Mouse (Mus musculus) hindbrain, embryonic 15.5 days (tissue): ENCODE results near the gene Prr22. TPM values are rescaled to one million over a fixed set of nuclear protein-coding genes. Genes with fewer than 3 reads are reported as not detected.
A peak's percentile ranks its signal among the peaks of the same experiment; 100 is the strongest.

Source experiments
- ATAC-seq: fragments of 200-750 bp; cut with Nextera tagmentation; 2 replicates; pipeline ENCODE4 v1.8.0; 2017; ENCODE audit warnings: low read depth, moderate number of reproducible peaks, moderate TSS enrichment; ENCODE audit not compliant: low FRiP score
- H3K27ac ChIP-seq: fragments of 300-500 bp; sonication (generic); replicated peaks from 2 replicates; pipeline ENCODE4 v1.5.1; 2015; ENCODE audit warnings: mild to moderate bottlenecking, inconsistent platforms
- H3K27me3 ChIP-seq: fragments of 300-500 bp; sonication (generic); 2 replicates; pipeline ENCODE4 v1.6.1; 2015; ENCODE audit warnings: control low read depth, inconsistent platforms
- H3K36me3 ChIP-seq: fragments of 300-500 bp; sonication (generic); 2 replicates; pipeline ENCODE4 v1.6.1; 2015; ENCODE audit warnings: control low read depth, inconsistent platforms
- H3K4me1 ChIP-seq: fragments of 300-500 bp; sonication (generic); replicated peaks from 2 replicates; pipeline ENCODE4 v1.6.1; 2015; ENCODE audit warnings: control low read depth, inconsistent platforms
- H3K4me2 ChIP-seq: fragments of 300-500 bp; sonication (generic); 2 replicates; pipeline ENCODE4 v1.6.1; 2015; ENCODE audit warnings: moderate library complexity, mild to moderate bottlenecking, inconsistent platforms
- H3K4me3 ChIP-seq: fragments of 300-500 bp; sonication (generic); 2 replicates; pipeline ENCODE4 v1.5.1; 2015; ENCODE audit warnings: mild to moderate bottlenecking, inconsistent platforms
- H3K9ac ChIP-seq: fragments of 300-500 bp; sonication (generic); 2 replicates; pipeline ENCODE4 v1.6.1; 2015; ENCODE audit warnings: inconsistent platforms
- H3K9me3 ChIP-seq: fragments of 300-500 bp; sonication (generic); 2 replicates; pipeline ENCODE4 v1.6.1; 2016; ENCODE audit warnings: control low read depth, inconsistent platforms
- WGBS: fragments of 180-500 bp; shearing (Covaris S2); methylation state at CpG from one replicate; pipeline ENCODE4 v1.1.7; 2015; 5-methylcytosine and 5-hydroxymethylcytosine counted together
- polyA plus RNA-seq: library from polyadenylated mRNA; unstranded; fragments of >200 nt; fragmentation: Nextera tagmentation; extraction: Ambion mirVana; gene quantifications from 2 replicates; pipeline ENCODE4 v1.2.1, GENCODE M21; 2015

Gene Prr22
- polyA plus RNA-seq, 1 experiment from 2014 or later: 0.54 TPM

GRCm38 (mm10) chr17:56744173-56744572 lies 25.9 kb upstream of the Prr22 start:
- WGBS: 69% methylated on average over 5 of the region's 5 CpGs
- Histone ChIP-seq H3K27me3 (no peaks in the 10 kb centered on the region), H3K27ac (no peak overlapping the region), H3K4me1 (no peaks in the 10 kb centered on the region), H3K36me3 (no peaks in the 10 kb centered on the region), H3K9ac (no peak overlapping the region), H3K9me3 (no peaks in the 10 kb centered on the region), H3K4me2 (no peak overlapping the region), H3K4me3 (no peak overlapping the region)
- ATAC-seq: no peak

DNA sequence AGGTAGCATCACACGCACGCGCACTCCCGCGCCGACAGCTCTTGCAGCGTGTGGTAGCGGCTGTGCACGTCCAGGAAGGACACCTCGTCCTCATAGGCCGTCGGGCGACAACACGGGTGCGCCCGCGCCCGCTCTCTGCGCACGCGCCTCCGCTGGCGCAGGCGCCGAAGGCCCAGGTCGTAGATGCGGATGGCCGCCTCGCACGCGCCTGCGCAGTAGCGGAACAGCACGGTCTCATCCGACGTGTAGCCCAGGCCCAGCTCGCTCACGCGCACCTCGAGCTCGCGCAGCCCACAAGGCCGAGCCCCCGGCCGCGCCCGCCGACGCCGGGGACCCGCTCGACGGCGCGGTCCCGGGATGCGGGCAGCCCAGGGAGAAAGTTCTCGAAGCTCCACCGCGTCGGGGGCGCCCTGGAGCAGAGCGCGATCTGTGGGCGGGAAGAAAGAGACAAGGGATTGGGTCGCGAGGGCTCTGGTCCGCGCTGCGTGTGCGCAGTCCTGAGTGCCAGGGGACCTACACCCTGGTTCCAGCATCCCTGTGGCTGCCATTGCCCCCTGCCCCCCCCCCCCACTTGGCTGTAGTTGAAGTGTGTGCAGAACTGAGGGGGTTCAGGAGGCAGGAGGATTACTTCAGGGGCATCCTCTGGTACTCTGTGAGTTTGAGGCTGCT lies 18.5 kb upstream of the Prr22 start:
- no peaks in the 10 kb centered on the region for H3K9me3 ChIP-seq
- H3K4me1 ChIP-seq: 0 out of 2 replicates have a peak, but pooled peaks cover 2% of the 10 kb centered on the region
- H3K36me3 ChIP-seq: no peaks in the 10 kb centered on the region
- peaks cover 63% of the 10 kb centered on the region for H3K27me3 ChIP-seq
- H3K4me3 ChIP-seq: peak overlapping the region; percentile 38
- no peak overlapping the region for H3K9ac ChIP-seq
- WGBS: 20% methylated on average over 70 of the region's 71 CpGs
- ATAC-seq: peak; percentile 82
- H3K4me2 ChIP-seq: peak overlapping the region; percentile 55
- H3K27ac ChIP-seq: no peak overlapping the region

DNA sequence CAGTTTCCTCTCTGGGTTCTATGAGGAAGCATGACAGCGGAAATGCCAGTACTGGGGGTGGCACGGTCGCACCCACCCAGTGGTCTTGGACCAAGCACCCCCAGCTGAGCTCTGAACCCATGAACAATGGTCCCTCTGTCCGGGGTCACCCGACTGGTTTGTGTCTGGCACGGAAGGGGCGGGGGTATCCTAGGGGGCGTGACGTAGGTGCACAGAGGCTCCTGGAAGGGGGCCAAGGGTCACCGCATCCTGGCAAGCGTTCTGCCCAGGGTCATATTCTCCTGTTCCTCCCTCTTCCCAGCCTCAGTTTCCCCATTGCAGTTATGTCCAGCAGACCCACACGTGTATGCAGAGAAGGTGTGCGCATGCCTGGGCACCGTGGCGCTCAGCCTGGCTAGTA lies 16.6 kb upstream of the Prr22 start:
- WGBS: 24% methylated on average over 15 of the region's 15 CpGs
- Histone ChIP-seq H3K9me3 (no peaks in the 10 kb centered on the region), H3K9ac (no peak overlapping the region), H3K36me3 (no peaks in the 10 kb centered on the region), H3K27me3 (peaks cover 82% of the 10 kb centered on the region), H3K4me3 (no peak overlapping the region), H3K4me2 (no peak overlapping the region), H3K27ac (no peak overlapping the region), H3K4me1 (peaks cover 14% of the 10 kb centered on the region)
- ATAC-seq: no peak

GRCm38 (mm10) chr17:56754271-56755185 lies 15.5 kb upstream of the Prr22 start:
- H3K4me2 ChIP-seq: no peak overlapping the region
- 18% methylated on average over 36 of the region's 36 CpGs for WGBS

DNA sequence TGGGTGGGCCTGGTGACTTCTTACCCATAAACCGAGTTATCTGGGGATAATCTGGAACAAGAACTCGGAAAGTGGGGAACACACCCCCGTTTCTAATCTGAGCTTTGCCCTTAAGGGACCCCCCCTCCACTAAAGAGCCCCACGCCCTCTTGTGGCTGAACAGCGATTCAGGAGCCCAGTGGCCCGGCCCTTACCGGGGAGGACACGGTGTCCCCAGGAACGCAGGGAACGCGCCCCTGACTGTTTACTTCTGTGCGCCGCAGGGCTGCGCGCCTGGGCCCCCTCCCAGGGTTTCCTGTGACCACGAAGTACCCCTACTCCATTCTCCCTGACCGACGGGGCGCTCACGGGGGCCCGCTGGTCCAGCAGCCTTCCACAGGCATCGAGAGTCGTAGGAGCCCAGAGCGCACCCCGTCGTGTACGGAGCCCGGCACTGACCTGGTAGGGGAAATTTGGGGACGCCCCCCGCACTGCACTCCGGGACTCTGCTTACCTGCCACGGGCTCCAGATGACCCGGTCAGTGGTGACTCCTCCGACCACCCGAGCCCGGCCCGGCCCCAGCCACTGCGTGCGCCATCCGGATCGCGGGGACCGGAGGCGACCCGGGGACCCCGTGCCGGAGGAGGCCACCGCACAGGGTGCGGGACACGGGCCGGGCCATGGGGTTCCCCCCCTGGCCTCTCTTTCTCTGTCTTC lies 13.2 kb upstream of the Prr22 start:
- WGBS: 2% methylated on average over 51 of the region's 51 CpGs
- Histone ChIP-seq H3K4me3 (peak overlapping the region; percentile 38), H3K27ac (no peak overlapping the region), H3K27me3 (peaks cover 76% of the 10 kb centered on the region), H3K36me3 (no peaks in the 10 kb centered on the region), H3K4me1 (peaks cover 18% of the 10 kb centered on the region), H3K9ac (peak overlapping the region; percentile 31; the same call in 1 of the 2 replicates), H3K4me2 (peak overlapping the region; percentile 75), H3K9me3 (no peaks in the 10 kb centered on the region)
- no peak for ATAC-seq

More at GRCm38 (mm10) chr17:56754271-56755185, 15.5 kb upstream of the Prr22 start:
- H3K27me3 ChIP-seq: peaks cover 89% of the 10 kb centered on the region
- no peaks in the 10 kb centered on the region for H3K9me3 ChIP-seq
- no peak for ATAC-seq
- H3K27ac ChIP-seq: no peak overlapping the region
- peaks cover 14% of the 10 kb centered on the region for H3K4me1 ChIP-seq
- no peaks in the 10 kb centered on the region for H3K36me3 ChIP-seq
- no peak overlapping the region for H3K9ac ChIP-seq
- no peak overlapping the region for H3K4me3 ChIP-seq

- H3K27ac ChIP-seq: no peak within 1 kb of the TSS
- H3K4me1 ChIP-seq: peaks cover 23% of the 10 kb centered on the region
- peak within 1 kb of the TSS; percentile 38 for H3K4me3 ChIP-seq
- no peaks in the 10 kb centered on the region for H3K9me3 ChIP-seq
- under 1% methylated on average over 44 of the region's 48 CpGs for WGBS
- ATAC-seq: peak; percentile 13; the same call in 1 of the 2 replicates
- peaks cover 69% of the 10 kb centered on the region for H3K27me3 ChIP-seq
- peak within 1 kb of the TSS; percentile 75 for H3K4me2 ChIP-seq
- H3K9ac ChIP-seq: peak within 1 kb of the TSS; percentile 31; the same call in 1 of the 2 replicates
- no peaks in the 10 kb centered on the region for H3K36me3 ChIP-seq
Observed at GRCm38 (mm10) chr17:56757416-56758123, 12.5 kb upstream of the Prr22 start, which contains the start of gene Nrtn. Gene Nrtn (minus strand): TSS chr17:56757530.

- ATAC-seq: no peak
- no peak overlapping the region for H3K9ac ChIP-seq
- 5% methylated on average over 12 of the region's 12 CpGs for WGBS
- no peaks in the 10 kb centered on the region for H3K9me3 ChIP-seq
- H3K27ac ChIP-seq: no peak overlapping the region
- H3K36me3 ChIP-seq: no peaks in the 10 kb centered on the region
- H3K4me2 ChIP-seq: peak overlapping the region; percentile 75
- H3K27me3 ChIP-seq: peaks cover 64% of the 10 kb centered on the region
- H3K4me1 ChIP-seq: peaks cover 26% of the 10 kb centered on the region
- H3K4me3 ChIP-seq: no peak overlapping the region
Observed at GRCm38 (mm10) chr17:56758132-56758531, 11.9 kb upstream of the Prr22 start.

DNA sequence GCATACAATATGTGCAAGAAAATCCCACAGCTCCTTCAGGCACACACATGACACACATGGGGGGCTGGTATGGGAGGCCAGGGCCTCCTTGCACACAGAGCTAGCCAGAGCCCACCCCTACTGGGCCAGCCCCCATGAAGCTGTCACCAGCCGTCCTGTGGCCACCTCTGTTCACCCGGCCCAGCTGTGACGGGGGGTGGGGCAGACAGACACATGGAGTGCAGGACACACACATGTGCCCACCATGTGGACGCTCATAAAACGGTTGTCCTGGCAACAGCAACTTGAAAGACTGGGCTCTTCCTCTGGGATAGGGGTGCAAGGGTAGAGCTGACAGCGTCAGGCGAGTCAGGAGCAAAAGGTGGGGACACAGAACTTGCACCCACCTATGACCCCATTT lies 10.8 kb upstream of the Prr22 start:
- Histone ChIP-seq H3K9me3 (no peaks in the 10 kb centered on the region), H3K4me2 (no peak overlapping the region), H3K4me3 (no peak overlapping the region), H3K36me3 (no peaks in the 10 kb centered on the region), H3K4me1 (peaks cover 31% of the 10 kb centered on the region), H3K9ac (no peak overlapping the region), H3K27me3 (peaks cover 52% of the 10 kb centered on the region), H3K27ac (no peak overlapping the region)
- WGBS: 42% methylated on average over 7 of the region's 7 CpGs
- no peak for ATAC-seq

- peaks cover 34% of the 10 kb centered on the region for H3K27me3 ChIP-seq
- no peak overlapping the region for H3K4me2 ChIP-seq
- H3K27ac ChIP-seq: no peak overlapping the region
- no peak overlapping the region for H3K4me3 ChIP-seq
- no peak overlapping the region for H3K9ac ChIP-seq
- 58% methylated on average over 3 of the region's 3 CpGs for WGBS
- H3K4me1 ChIP-seq: peaks cover 38% of the 10 kb centered on the region
- H3K9me3 ChIP-seq: no peaks in the 10 kb centered on the region
- H3K36me3 ChIP-seq: no peaks in the 10 kb centered on the region
- no peak for ATAC-seq
Observed at GRCm38 (mm10) chr17:56761077-56761476, 9.0 kb upstream of the Prr22 start.

DNA sequence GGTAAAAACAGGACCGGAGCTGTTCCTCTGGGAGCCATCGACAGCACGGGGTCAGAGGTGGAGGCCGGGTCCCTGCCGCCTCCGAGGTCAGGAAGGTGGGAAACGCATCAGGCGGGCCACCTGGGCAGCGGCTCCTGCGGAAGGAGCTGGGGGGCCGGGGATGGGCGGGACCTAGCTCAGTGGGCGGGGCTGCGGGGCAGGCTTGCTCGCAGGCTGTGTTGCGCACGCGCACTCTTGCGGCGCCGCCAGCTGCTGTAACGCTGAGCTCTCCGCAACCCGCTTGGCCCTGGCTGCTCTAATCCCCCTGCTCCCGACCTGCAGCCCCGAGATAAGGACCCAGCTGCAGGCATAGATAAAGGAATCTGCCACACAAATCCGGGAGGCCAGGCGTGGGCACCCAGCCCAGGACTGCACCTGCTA lies 8.0 kb upstream of the Prr22 start:
- H3K4me3 ChIP-seq: peak overlapping the region; percentile 46
- peak; percentile 53 for ATAC-seq
- peaks cover 25% of the 10 kb centered on the region for H3K27me3 ChIP-seq
- under 1% methylated on average over 27 of the region's 28 CpGs for WGBS
- H3K9me3 ChIP-seq: no peaks in the 10 kb centered on the region
- H3K4me1 ChIP-seq: peaks cover 34% of the 10 kb centered on the region
- peak overlapping the region; percentile 93 for H3K27ac ChIP-seq
- H3K9ac ChIP-seq: peak overlapping the region; percentile 50
- H3K36me3 ChIP-seq: peaks cover 3% of the 10 kb centered on the region; the same call in 1 of the 2 replicates
- H3K4me2 ChIP-seq: peak overlapping the region; percentile 67
